9 mouse cellular contexts compared by ENCODE assay signal in the genomic region with DNA sequence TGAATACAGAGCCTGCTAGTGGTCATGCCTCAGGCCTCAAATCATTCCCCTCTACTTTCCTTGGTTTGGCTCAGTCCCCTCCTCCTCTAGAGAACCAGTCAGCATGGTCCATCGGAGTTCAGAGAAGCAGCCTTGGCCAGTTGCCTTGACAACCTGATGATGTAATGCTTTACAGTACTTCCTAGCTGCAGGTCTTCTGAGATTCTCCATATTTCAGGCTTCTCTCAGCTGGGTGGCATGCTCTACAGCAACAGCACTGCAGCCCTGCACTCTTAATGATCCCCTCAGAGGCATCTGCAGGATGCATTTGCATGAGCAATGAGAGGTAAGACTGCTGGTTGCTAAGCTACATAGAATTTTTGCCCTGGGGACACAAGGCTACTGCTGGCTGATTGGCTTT.
A peak's percentile ranks its signal among the peaks of the same experiment; 100 is the strongest.
DNase-seq lines count a peak whose midpoint lies in the region; ATAC-seq and TF ChIP-seq lines count a peak whose summit lies in the region.
"Had no signal": no experiment of that assay in that cellular context is flagged by ENCODE, and none has a peak within 500 bp of the region (broad histone marks: within the 10 kb centered on the region; RNA-seq: fewer than 3 reads in every experiment).

No protein-coding gene starts in this region.

- peak; percentile 28 for DNase-seq in 3T3-L1 (ENCODE audit: low read depth, low spot score)
- peak; percentile 68 for DNase-seq in embryo, embryonic 10.5 days (ENCODE audit: low spot score)
- peak; percentile 18 to 22 for DNase-seq in left cerebral cortex, adult 2 months (ENCODE audit: extremely low spot score in 1 of 2, low spot score in 2 of 2)
- no peak for DNase-seq in urinary bladder, postnatal 4 days (ENCODE audit: low spot score in 2 of 2)
- no peak for DNase-seq in thymus, postnatal 14 days

- H3K36me3 ChIP-seq in hindbrain, embryonic 12.5 days = no peaks in the 10 kb centered on the region
- no peaks in the 10 kb centered on the region for H3K36me3 ChIP-seq in neural tube, embryonic 13.5 days

- WGBS in hindbrain, embryonic 12.5 days = 6% methylated on average over 1 of the region's 1 CpGs
- 5% methylated on average over 1 of the region's 1 CpGs for WGBS in neural tube, embryonic 13.5 days

- no peak overlapping the region for H3K4me3 ChIP-seq in hindbrain, embryonic 12.5 days
- H3K4me3 ChIP-seq in left cerebral cortex, adult 2 months = no peak overlapping the region
- H3K4me3 ChIP-seq in neural tube, embryonic 13.5 days = no peak overlapping the region
- H3K4me3 ChIP-seq: megakaryocyte, embryonic 14.5 days had no signal

- H3K4me2 ChIP-seq in hindbrain, embryonic 12.5 days (replicated peaks) = 0 out of 2 replicates have a peak overlapping the region, but pooled peaks have one; percentile 5
- H3K4me2 ChIP-seq in neural tube, embryonic 13.5 days = peak overlapping the region; percentile 20

- peaks cover 18% of the 10 kb centered on the region for H3K4me1 ChIP-seq in hindbrain, embryonic 12.5 days
- H3K4me1 ChIP-seq in neural tube, embryonic 13.5 days (replicated peaks) = peaks cover 22% of the 10 kb centered on the region
- H3K4me1 ChIP-seq: megakaryocyte, embryonic 14.5 days had no signal

- intact Hi-C loops in left cerebral cortex, adult 2 months (cut with DNase I) = no loop called here

- peak; percentile 98 for ATAC-seq in hindbrain, embryonic 12.5 days (ENCODE audit: low FRiP score)
- ATAC-seq in neural tube, embryonic 13.5 days (ENCODE audit: low read depth) = peak; percentile 97
- ATAC-seq in megakaryocyte, adult 5-6 weeks (ENCODE audit: poor library complexity, severe bottlenecking) = no peak

- no peaks in the 10 kb centered on the region for H3K27me3 ChIP-seq in hindbrain, embryonic 12.5 days
- no peaks in the 10 kb centered on the region for H3K27me3 ChIP-seq in neural tube, embryonic 13.5 days
- H3K27me3 ChIP-seq: megakaryocyte, embryonic 14.5 days had no signal

- TF ChIP-seq CTCF in left cerebral cortex, adult 2 months (IDR thresholded peaks at IDR 0.05) = no peak

- H3K9me3 ChIP-seq in hindbrain, embryonic 12.5 days (replicated peaks) = no peaks in the 10 kb centered on the region
- no peaks in the 10 kb centered on the region for H3K9me3 ChIP-seq in neural tube, embryonic 13.5 days

- H3K27ac ChIP-seq in hindbrain, embryonic 12.5 days = peak overlapping the region; percentile 87
- 0 out of 2 replicates have a peak overlapping the region, but pooled peaks have one; percentile 9 for H3K27ac ChIP-seq in left cerebral cortex, adult 2 months
- H3K27ac ChIP-seq in neural tube, embryonic 13.5 days (replicated peaks) = peak overlapping the region; percentile 86

- no peak overlapping the region for H3K9ac ChIP-seq in hindbrain, embryonic 12.5 days
- no peak overlapping the region for H3K9ac ChIP-seq in neural tube, embryonic 13.5 days

Comparison
In these comparisons a context has a peak if more than half of its experiments do, and no peak if none do; other contexts are left out.
1. DNase-seq: peak in 3T3-L1 (single experiment), embryo, embryonic 10.5 days (single experiment) and left cerebral cortex, adult 2 months (2 of 2); none in urinary bladder, postnatal 4 days (0 of 2) and thymus, postnatal 14 days (single experiment).
2. H3K27ac ChIP-seq: peak in every context shown above with its lines; median percentile 87 in hindbrain, embryonic 12.5 days; 86 in neural tube, embryonic 13.5 days; 9 in left cerebral cortex, adult 2 months.